Mouse (Mus musculus): ENCODE data around the gene Nde1. TPM values are rescaled to one million over a fixed set of nuclear protein-coding genes. Genes with fewer than 3 reads are reported as not detected.

Nde1 gene
- polyA plus RNA-seq, 1 experiment from 2014 or later: 137 TPM

DNA sequence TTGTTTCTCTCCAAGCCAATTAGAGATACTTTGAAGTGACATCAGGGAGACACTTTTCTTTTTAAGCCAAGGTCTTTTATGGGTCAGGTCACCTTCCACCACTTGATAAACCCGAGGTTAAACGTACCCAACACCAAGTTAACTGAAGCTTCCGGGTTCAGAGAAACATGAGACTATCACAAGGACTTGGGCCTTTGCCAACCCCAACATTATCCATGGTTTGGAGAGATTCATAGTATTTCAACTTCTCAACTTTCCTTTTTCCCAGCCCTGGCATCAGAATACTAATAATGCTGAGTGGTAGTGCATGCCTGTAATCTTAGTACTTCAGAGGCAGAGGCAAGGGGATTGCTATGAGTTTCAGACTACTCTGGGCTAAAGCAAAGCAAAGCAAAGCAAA is 79.0 kb downstream of the Nde1 start:
- 62% methylated on average over 3 of the region's 3 CpGs for WGBS
- ATAC-seq (ENCODE audit: insufficient number of reproducible peaks, insufficient read depth, low FRiP score, low TSS enrichment): no peak
- Histone ChIP-seq H3K4me1 (peaks cover 5% of the 10 kb centered on the region; the same call in 1 of the 2 replicates), H3K4me2 (replicated peaks) (no peak overlapping the region), H3K9me3 (no peaks in the 10 kb centered on the region), H3K36me3 (no peaks in the 10 kb centered on the region), H3K27ac (no peak overlapping the region), H3K27me3 (no peaks in the 10 kb centered on the region), H3K4me3 (no peak overlapping the region), H3K9ac (no peak overlapping the region)

MicroRNAs within 50 kb of the gene (microRNA counts, 519-probe panel; counts per million panel counts)
- microRNA mmu-miR-484: 4,022 counts per million, percentile 78 among the panel's probes with 10 or more counts

Small RNA genes lying within 50 kb of the gene (microRNA-seq; reads per million reads assigned to microRNA genes)
- gene Gm27671 (not detected), gene Mir484 (2,141 reads per million, percentile 83 among the genes with 10 or more reads in this experiment)

Other genes starting within 250 kb of the Nde1 start
- gene 2900011O08Rik, start 176.7 kb upstream of the Nde1 start, polyA plus RNA-seq (2016; fragmentation: Nextera tagmentation; extraction: Ambion mirVana): 10.6 and 12.6 TPM in 2 replicates
- 0.24 and 0.50 TPM in 2 replicates for gene Ifitm7, start 176.4 kb upstream of the Nde1 start, polyA plus RNA-seq (2016; fragmentation: Nextera tagmentation; extraction: Ambion mirVana)
- gene Marf1, start 76 bp downstream of the Nde1 start, polyA plus RNA-seq (2016; fragmentation: Nextera tagmentation; extraction: Ambion mirVana): 19.1 and 19.9 TPM in 2 replicates
- gene Myh11, start 128.1 kb downstream of the Nde1 start, polyA plus RNA-seq (2016; fragmentation: Nextera tagmentation; extraction: Ambion mirVana): 0.55 and 0.61 TPM in 2 replicates
- gene Fopnl, start 154.1 kb downstream of the Nde1 start, polyA plus RNA-seq (2016; fragmentation: Nextera tagmentation; extraction: Ambion mirVana): 176 and 179 TPM in 2 replicates
- 9.9 and 10.2 TPM in 2 replicates for gene Abcc1, start 198.3 kb downstream of the Nde1 start, polyA plus RNA-seq (2016; fragmentation: Nextera tagmentation; extraction: Ambion mirVana)